Mouse (Mus musculus): ENCODE results near the gene Tpi1.

GRCm38 (mm10) chr6:124769101-124769765 lies 44.9 kb downstream of the Tpi1 start, which contains the start of gene Eno2:
- TF ChIP-seq ZNF384 (IDR thresholded peaks at IDR 0.05; ENCODE audit: low read depth, low read length) (no peak), ZC3H11A (IDR thresholded peaks at IDR 0.05; ENCODE audit: borderline replicate concordance, low read depth, low read length) (no peak), CHD2 (IDR thresholded peaks at IDR 0.05; ENCODE audit: low read depth, low read length) (no peak)
